Mouse (Mus musculus) small intestine, adult 2 months (tissue): ENCODE measurements around the gene Tap1.

ENCODE experiments used
- CTCF ChIP-seq: fragments of 200-500 bp; IDR thresholded peaks from 2 replicates; pipeline ENCODE4 v1.5.1; 2012; ENCODE audit warnings: low read depth, mild to moderate bottlenecking, control low read depth, inconsistent platforms, low read length, moderate library complexity, mixed read lengths; ENCODE audit not compliant: insufficient replicate concordance, insufficient read length; ENCODE audit errors: extremely low read depth
- POLR2A ChIP-seq: fragments of 200-500 bp; IDR thresholded peaks from 2 replicates; pipeline ENCODE4 v1.6.1; 2012; ENCODE audit warnings: low read depth, mild to moderate bottlenecking, control low read depth, inconsistent platforms, low read length, moderate library complexity

GRCm38 (mm10) chr17:34200047-34200446, 12.7 kb downstream of the Tap1 start:
- TF ChIP-seq CTCF (no peak), POLR2A (no peak)
